Mouse (Mus musculus) myocyte (in vitro differentiated cells): Measurements from ENCODE around the gene Kdelr2. TPM values are rescaled to one million over a fixed set of nuclear protein-coding genes. Genes with fewer than 3 reads are reported as not detected.

ENCODE experiments used
- H3K27me3 ChIP-seq: one replicate; pipeline ENCODE4 v1.6.1; 2011; ENCODE audit not compliant: control insufficient read depth, insufficient read depth, insufficient read length
- H3K36me3 ChIP-seq: one replicate; pipeline ENCODE4 v1.6.1; 2011; ENCODE audit not compliant: control insufficient read depth, insufficient read depth
- H3K4me2 ChIP-seq: one replicate; pipeline ENCODE4 v1.6.1; 2011; ENCODE audit warnings: low read depth, control low read depth
- H3K4me3 ChIP-seq: one replicate; pipeline ENCODE4 v1.5.1; 2011; ENCODE audit warnings: mild to moderate bottlenecking, control low read depth, moderate library complexity
- H3K79me2 ChIP-seq: one replicate; pipeline ENCODE4 v1.6.1; 2011; ENCODE audit not compliant: control insufficient read depth, insufficient read depth
- H3ac ChIP-seq: one replicate; pipeline ENCODE4 v1.6.1; 2011; ENCODE audit not compliant: control insufficient read depth, insufficient read length
- CEBPB ChIP-seq: IDR thresholded peaks from 2 replicates; pipeline ENCODE4 v1.6.1; 2011; ENCODE audit warnings: mild to moderate bottlenecking, moderate library complexity; ENCODE audit not compliant: poor library complexity, insufficient read depth, severe bottlenecking
- E2F4 ChIP-seq: IDR thresholded peaks from one replicate; pipeline ENCODE4 v1.6.1; 2011; ENCODE audit warnings: mild to moderate bottlenecking, control low read depth, moderate library complexity; ENCODE audit not compliant: insufficient read depth
- MAX ChIP-seq: IDR thresholded peaks from one replicate; pipeline ENCODE4 v1.6.1; 2011; ENCODE audit warnings: low read depth, mild to moderate bottlenecking, control low read depth
- MYOD1 ChIP-seq, 3 experiments: IDR thresholded peaks; one replicate each; pipeline ENCODE4 v1.6.1; 2011; ENCODE audit warnings: control low read depth in 2 of 3, low read depth in 2 of 3, mild to moderate bottlenecking in 2 of 3, moderate library complexity in 1 of 3; ENCODE audit not compliant: insufficient read length in 2 of 3, control insufficient read depth in 1 of 3
- MYOG ChIP-seq, 3 experiments: IDR thresholded peaks; one replicate each; pipeline ENCODE4 v1.6.1; 2011; ENCODE audit warnings: control low read depth in 2 of 3, low read depth in 2 of 3, mild to moderate bottlenecking in 2 of 3; ENCODE audit not compliant: insufficient read length in 2 of 3, control insufficient read depth in 1 of 3, insufficient read depth in 1 of 3
- POLR2A ChIP-seq: IDR thresholded peaks from one replicate; pipeline ENCODE4 v1.6.1; 2011; ENCODE audit warnings: low read depth, mild to moderate bottlenecking, control low read depth, moderate library complexity; ENCODE audit not compliant: insufficient read length
- POLR2AphosphoS2 ChIP-seq: IDR thresholded peaks from one replicate; pipeline ENCODE4 v1.6.1; 2011; ENCODE audit warnings: low read depth, control low read depth; ENCODE audit not compliant: insufficient read length
- REST ChIP-seq: IDR thresholded peaks from one replicate; pipeline ENCODE4 v1.6.1; 2011; ENCODE audit warnings: mild to moderate bottlenecking, control low read depth, moderate library complexity; ENCODE audit not compliant: insufficient read depth, insufficient read length
- SRF ChIP-seq: IDR thresholded peaks from one replicate; pipeline ENCODE4 v1.6.1; 2011; ENCODE audit warnings: low read depth; ENCODE audit not compliant: control insufficient read depth, insufficient read length
- TCF12 ChIP-seq: IDR thresholded peaks from one replicate; pipeline ENCODE4 v1.6.1; 2011; ENCODE audit warnings: mild to moderate bottlenecking, control low read depth; ENCODE audit not compliant: poor library complexity, insufficient read depth, severe bottlenecking
- TCF3 ChIP-seq: IDR thresholded peaks from one replicate; pipeline ENCODE4 v1.6.1; 2011; ENCODE audit warnings: low read depth, control low read depth; ENCODE audit not compliant: insufficient read length
- USF1 ChIP-seq: IDR thresholded peaks from one replicate; pipeline ENCODE4 v1.6.1; 2011; ENCODE audit warnings: low read depth, mild to moderate bottlenecking, control low read depth, moderate library complexity
- polyA plus RNA-seq: library from polyadenylated mRNA; unstranded; fragments of >200 nt; fragmentation: generic; extraction: Trizol; gene quantifications from one replicate; pipeline ENCODE4 v1.2.1, GENCODE M21; 2012; ENCODE audit warnings: missing spikeins

Kdelr2 gene
- polyA plus RNA-seq, 1 experiment: 88.2 TPM

DNA sequence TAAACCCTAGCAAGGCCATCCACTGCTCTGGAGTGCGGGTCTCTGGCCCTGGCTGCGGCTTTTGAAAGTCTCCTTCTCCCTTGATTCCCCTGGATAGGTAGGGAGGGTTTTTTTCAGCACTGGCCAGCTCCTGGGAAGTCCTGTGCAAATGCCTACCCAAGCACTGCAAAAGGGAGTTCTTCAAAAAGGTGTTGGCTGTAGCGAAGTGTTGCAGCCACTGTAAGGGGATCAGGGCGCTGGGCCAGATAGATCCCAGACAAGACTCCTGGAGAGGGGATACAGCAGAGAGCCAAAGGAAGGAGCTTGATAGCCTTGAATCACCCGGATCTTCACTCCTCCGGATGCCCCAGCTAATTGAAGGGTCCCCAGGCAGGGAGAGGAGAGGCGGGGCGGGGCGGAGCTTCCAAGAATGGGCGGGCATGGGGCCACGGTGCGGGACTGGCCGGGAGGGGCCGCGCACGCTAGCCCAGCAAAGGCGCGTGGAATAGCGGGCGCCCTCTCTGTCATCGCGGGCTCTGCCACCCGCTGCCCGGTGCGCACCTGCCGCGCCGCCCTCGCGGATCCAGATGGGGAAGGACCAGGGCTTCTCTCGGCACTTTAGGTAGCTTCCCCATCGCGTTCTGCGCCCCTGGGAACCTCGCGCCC lies 33.9 kb upstream of the Kdelr2 start:
- no peak for TF ChIP-seq E2F4
- no peak for TF ChIP-seq MYOG (IDR thresholded peaks at IDR 0.05; ENCODE audit: control insufficient read depth in 1 of 3, insufficient read depth in 1 of 3, insufficient read length in 2 of 3, low read depth in 2 of 3)
- no peak for TF ChIP-seq MYOD1 (IDR thresholded peaks at IDR 0.05; ENCODE audit: control insufficient read depth in 1 of 3, insufficient read length in 2 of 3, low read depth in 2 of 3)
- TF ChIP-seq TCF3: no peak
- TF ChIP-seq MAX: no peak
- TF ChIP-seq SRF: no peak
- TF ChIP-seq TCF12: no peak
- TF ChIP-seq POLR2AphosphoS2: no peak
- TF ChIP-seq CEBPB: no peak
- no peak for TF ChIP-seq USF1
- Histone ChIP-seq H3ac (no peak overlapping the region), H3K4me2 (no peak overlapping the region), H3K36me3 (no peaks in the 10 kb centered on the region), H3K4me3 (no peak overlapping the region), H3K79me2 (no peaks in the 10 kb centered on the region), H3K27me3 (peaks cover 72% of the 10 kb centered on the region)

DNA sequence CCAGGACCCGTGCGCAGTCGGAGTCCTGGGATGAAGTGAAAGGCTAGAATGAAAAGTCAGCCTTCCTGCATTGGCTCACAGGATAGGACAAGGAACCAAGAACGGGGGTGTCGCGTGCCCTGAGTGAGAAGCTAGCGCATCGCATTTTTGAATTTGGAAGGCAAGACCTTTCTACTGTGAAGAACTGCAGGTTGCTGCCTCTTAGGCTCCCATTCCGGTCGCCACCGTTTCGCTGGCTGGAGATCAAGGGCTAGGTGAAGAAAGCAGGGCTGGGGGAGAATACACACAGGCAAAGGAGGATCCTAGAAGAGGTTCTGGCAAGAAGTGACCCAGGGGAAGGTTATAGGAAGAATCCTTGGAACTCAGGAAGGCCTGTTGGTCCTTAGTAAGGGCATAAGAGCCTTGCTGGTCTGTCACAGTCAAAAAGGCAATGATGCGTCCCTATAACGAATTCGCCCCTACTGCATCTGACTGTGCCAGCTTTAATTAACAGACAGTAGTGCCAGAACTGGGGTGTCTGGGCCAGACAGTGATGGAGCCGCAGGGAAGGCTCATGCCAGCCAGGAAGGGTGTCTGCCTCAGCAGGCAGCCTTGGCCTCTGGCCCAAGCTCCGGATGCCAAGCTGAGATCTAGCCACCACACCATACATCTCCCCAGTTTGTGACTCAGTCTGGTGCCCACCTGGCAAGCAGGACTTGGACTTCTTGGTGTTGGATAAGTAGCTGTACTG lies 33.1 kb upstream of the Kdelr2 start:
- Histone ChIP-seq H3K4me2 (no peak overlapping the region), H3K4me3 (no peak overlapping the region), H3K27me3 (peaks cover 77% of the 10 kb centered on the region), H3K36me3 (no peaks in the 10 kb centered on the region), H3ac (no peak overlapping the region), H3K79me2 (no peaks in the 10 kb centered on the region)
- TF ChIP-seq REST (no peak), POLR2A (no peak), E2F4 (no peak), POLR2AphosphoS2 (no peak), MAX (no peak), TCF3 (no peak), TCF12 (no peak), SRF (no peak), USF1 (no peak), MYOG (IDR thresholded peaks at IDR 0.05; ENCODE audit: control insufficient read depth in 1 of 3, insufficient read depth in 1 of 3, insufficient read length in 2 of 3, low read depth in 2 of 3) (no peak), MYOD1 (IDR thresholded peaks at IDR 0.05; ENCODE audit: control insufficient read depth in 1 of 3, insufficient read length in 2 of 3, low read depth in 2 of 3) (no peak), CEBPB (no peak)

DNA sequence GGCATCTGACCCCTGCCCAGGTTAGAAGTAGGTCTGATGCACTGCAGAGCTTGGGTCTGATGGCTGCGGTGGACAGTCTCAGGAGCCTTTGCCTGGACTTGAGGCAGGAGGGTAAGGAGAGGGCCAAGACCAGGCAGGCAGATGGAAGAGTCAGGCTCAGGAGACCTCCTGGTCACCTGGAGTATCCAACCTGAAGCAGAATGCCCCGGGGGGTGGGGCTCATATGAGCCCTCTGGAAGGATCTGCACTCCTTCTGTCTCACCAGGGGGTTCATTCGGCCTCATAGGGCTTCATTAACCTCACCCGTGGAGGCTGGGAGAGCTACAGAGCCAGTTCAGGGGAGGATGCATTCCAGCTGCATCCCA lies 32.5 kb upstream of the Kdelr2 start:
- no peak overlapping the region for H3K4me3 ChIP-seq
- no peak overlapping the region for H3K4me2 ChIP-seq
- no peaks in the 10 kb centered on the region for H3K36me3 ChIP-seq
- peaks cover 74% of the 10 kb centered on the region for H3K27me3 ChIP-seq
- TF ChIP-seq USF1 (no peak), REST (no peak), TCF12 (no peak), SRF (no peak), MAX (no peak), POLR2A (no peak), MYOD1 (IDR thresholded peaks at IDR 0.05; ENCODE audit: control insufficient read depth in 1 of 3, insufficient read length in 2 of 3, low read depth in 2 of 3) (no peak), E2F4 (no peak), CEBPB (no peak), POLR2AphosphoS2 (no peak), TCF3 (no peak)
- H3ac ChIP-seq: no peak overlapping the region
- H3K79me2 ChIP-seq: no peaks in the 10 kb centered on the region

DNA sequence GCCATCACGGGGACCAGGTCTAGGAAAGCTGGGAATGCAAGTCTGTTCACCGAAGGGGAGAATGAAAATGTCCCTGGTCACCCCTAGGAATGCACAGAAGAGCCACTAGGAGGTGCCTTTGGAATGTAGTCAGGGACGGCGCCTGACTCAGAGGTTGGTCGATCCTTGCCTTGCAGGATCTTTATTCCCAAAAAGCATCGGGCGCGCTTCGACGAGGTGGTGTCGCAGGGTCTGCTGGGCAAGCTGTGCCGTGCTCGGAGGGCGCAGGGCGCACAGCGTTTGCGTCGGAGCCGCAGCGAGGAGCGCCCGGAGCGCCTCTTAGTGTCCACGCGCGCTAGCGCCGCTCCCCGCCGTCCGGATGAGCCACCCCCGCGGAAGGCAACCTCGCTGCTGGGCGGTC lies 30.8 kb upstream of the Kdelr2 start:
- Histone ChIP-seq H3K36me3 (no peaks in the 10 kb centered on the region), H3ac (no peak overlapping the region), H3K4me3 (no peak overlapping the region), H3K79me2 (no peaks in the 10 kb centered on the region), H3K4me2 (no peak overlapping the region), H3K27me3 (peaks cover 74% of the 10 kb centered on the region)
- no peak for TF ChIP-seq MYOD1 (IDR thresholded peaks at IDR 0.05; ENCODE audit: control insufficient read depth in 1 of 3, insufficient read length in 2 of 3, low read depth in 2 of 3)
- TF ChIP-seq SRF: no peak
- no peak for TF ChIP-seq E2F4
- no peak for TF ChIP-seq MAX
- TF ChIP-seq CEBPB: no peak
- no peak for TF ChIP-seq REST
- TF ChIP-seq POLR2AphosphoS2: no peak
- TF ChIP-seq TCF3: no peak
- TF ChIP-seq MYOG (IDR thresholded peaks at IDR 0.05; ENCODE audit: control insufficient read depth in 1 of 3, insufficient read depth in 1 of 3, insufficient read length in 2 of 3, low read depth in 2 of 3): no peak
- no peak for TF ChIP-seq TCF12
- TF ChIP-seq POLR2A: no peak
- TF ChIP-seq USF1: no peak
